ENCODE assay signal across 28 mouse cellular contexts in genomic region chr4:138466690-138467089, GRCm38 (mm10). TPM values are rescaled to one million over a fixed set of nuclear protein-coding genes. Genes with fewer than 3 reads are reported as not detected.
DNase-seq lines count a peak whose midpoint lies in the region; ATAC-seq and TF ChIP-seq lines count a peak whose summit lies in the region.
"Had no signal": no experiment of that assay in that cellular context is flagged by ENCODE, and none has a peak within 500 bp of the region (broad histone marks: within the 10 kb centered on the region; RNA-seq: fewer than 3 reads in every experiment).

No protein-coding gene starts in this region.

- no peak for ATAC-seq in hindbrain, postnatal 0 days
- no peak for ATAC-seq in hindbrain, embryonic 16.5 days
- no peak for ATAC-seq in liver, postnatal 0 days
- ATAC-seq in neural tube, embryonic 11.5 days (ENCODE audit: insufficient read depth, low FRiP score, low TSS enrichment): no peak
- no peak for ATAC-seq in neural tube, embryonic 15.5 days (ENCODE audit: low FRiP score)
- ATAC-seq: forebrain, embryonic 13.5 days; midbrain, embryonic 15.5 days; Patski had no signal

- H3K9ac ChIP-seq in hindbrain, postnatal 0 days (replicated peaks; ENCODE audit: low read length): no peak overlapping the region
- H3K9ac ChIP-seq in hindbrain, embryonic 16.5 days (ENCODE audit: low read depth, low read length): no peak overlapping the region
- H3K9ac ChIP-seq in liver, postnatal 0 days (replicated peaks): no peak overlapping the region
- no peak overlapping the region for H3K9ac ChIP-seq in neural tube, embryonic 11.5 days (ENCODE audit: low read length)
- no peak overlapping the region for H3K9ac ChIP-seq in neural tube, embryonic 15.5 days (replicated peaks)
- H3K9ac ChIP-seq: embryonic facial prominence, embryonic 13.5 days; forebrain, embryonic 13.5 days; hindbrain, embryonic 14.5 days; limb, embryonic 13.5 days; liver, embryonic 13.5 days; midbrain, embryonic 15.5 days had no signal

- no peak overlapping the region for H3K4me3 ChIP-seq in hindbrain, postnatal 0 days (ENCODE audit: low read length)
- no peak overlapping the region for H3K4me3 ChIP-seq in hindbrain, embryonic 16.5 days (ENCODE audit: low read length)
- H3K4me3 ChIP-seq in liver, postnatal 0 days (ENCODE audit: low read depth, low read length): no peak overlapping the region
- no peak overlapping the region for H3K4me3 ChIP-seq in neural tube, embryonic 11.5 days (ENCODE audit: low read depth, low read length)
- no peak overlapping the region for H3K4me3 ChIP-seq in neural tube, embryonic 15.5 days (replicated peaks)
- H3K4me3 ChIP-seq: embryonic facial prominence, embryonic 13.5 days; erythroblast, embryonic 14.5 days; forebrain, embryonic 13.5 days; gastrocnemius, adult 2 months; heart, embryonic 10.5 days; limb, embryonic 13.5 days; liver, embryonic 13.5 days; midbrain, embryonic 15.5 days; myocyte had no signal

- TF ChIP-seq EP300 in liver, postnatal 0 days (IDR thresholded peaks at IDR 0.05; ENCODE audit: low read depth): no peak

- H3K36me3 ChIP-seq in hindbrain, postnatal 0 days (ENCODE audit: insufficient read depth, low read length): no peaks in the 10 kb centered on the region
- no peaks in the 10 kb centered on the region for H3K36me3 ChIP-seq in hindbrain, embryonic 16.5 days (ENCODE audit: control insufficient read depth, insufficient read depth, low read length)
- no peaks in the 10 kb centered on the region for H3K36me3 ChIP-seq in liver, postnatal 0 days (replicated peaks; ENCODE audit: insufficient read depth, low read length)
- H3K36me3 ChIP-seq in neural tube, embryonic 11.5 days (ENCODE audit: control insufficient read depth, insufficient read depth, low read length): no peaks in the 10 kb centered on the region
- H3K36me3 ChIP-seq in neural tube, embryonic 15.5 days: no peaks in the 10 kb centered on the region
- H3K36me3 ChIP-seq: embryonic facial prominence, embryonic 13.5 days; G1E; heart, embryonic 10.5 days; limb, embryonic 13.5 days; liver, embryonic 13.5 days; midbrain, embryonic 15.5 days had no signal

- no peak overlapping the region for H3K27ac ChIP-seq in hindbrain, postnatal 0 days
- no peak overlapping the region for H3K27ac ChIP-seq in hindbrain, embryonic 16.5 days (ENCODE audit: low read depth, low read length)
- H3K27ac ChIP-seq in liver, postnatal 0 days (ENCODE audit: low read depth): no peak overlapping the region
- no peak overlapping the region for H3K27ac ChIP-seq in neural tube, embryonic 11.5 days (ENCODE audit: low read depth, low read length)
- no peak overlapping the region for H3K27ac ChIP-seq in neural tube, embryonic 15.5 days (replicated peaks)
- H3K27ac ChIP-seq: embryonic facial prominence, embryonic 13.5 days; forebrain, embryonic 13.5 days; gastrocnemius, adult 2 months; heart, embryonic 10.5 days; hindbrain, embryonic 14.5 days; limb, embryonic 13.5 days; liver, embryonic 13.5 days; midbrain, embryonic 15.5 days had no signal

- 71% methylated on average over 6 of the region's 6 CpGs for WGBS in hindbrain, postnatal 0 days
- WGBS in hindbrain, embryonic 16.5 days: 85% methylated on average over 6 of the region's 6 CpGs
- 61% methylated on average over 6 of the region's 6 CpGs for WGBS in liver, postnatal 0 days (ENCODE audit: insufficient replicate concordance)
- WGBS in neural tube, embryonic 11.5 days: 78% methylated on average over 6 of the region's 6 CpGs
- 79% methylated on average over 6 of the region's 6 CpGs for WGBS in neural tube, embryonic 15.5 days

- DNase-seq in hindbrain, postnatal 0 days (ENCODE audit: low spot score): no peak
- DNase-seq in liver, postnatal 0 days: no peak
- no peak for DNase-seq in liver
- DNase-seq in neural tube, embryonic 11.5 days (ENCODE audit: low spot score): peak; percentile 9
- no peak for DNase-seq in natural killer cell, adult 2 months (ENCODE audit: low spot score in 2 of 2)
- DNase-seq: adrenal gland, adult 2 months; B cell, adult 2 months; cerebellum, adult 11 months; cerebellum, postnatal 14 days; embryo, embryonic 11 days; heart, postnatal 4 days; kidney, adult 11 months; layer of hippocampus, postnatal 36 days; liver, embryonic 13.5 days; right cerebral cortex, postnatal 14 days had no signal

- H3K4me1 ChIP-seq in hindbrain, postnatal 0 days (ENCODE audit: insufficient read depth, low read length): peaks cover 27% of the 10 kb centered on the region
- H3K4me1 ChIP-seq in hindbrain, embryonic 16.5 days (ENCODE audit: control insufficient read depth, insufficient read depth, low read depth, low read length): peaks cover 46% of the 10 kb centered on the region
- peaks cover 18% of the 10 kb centered on the region for H3K4me1 ChIP-seq in liver, postnatal 0 days (ENCODE audit: insufficient read depth)
- peaks cover 30% of the 10 kb centered on the region for H3K4me1 ChIP-seq in neural tube, embryonic 11.5 days (ENCODE audit: control insufficient read depth, insufficient read depth, low read length)
- peaks cover 59% of the 10 kb centered on the region for H3K4me1 ChIP-seq in neural tube, embryonic 15.5 days

- no peaks in the 10 kb centered on the region for H3K27me3 ChIP-seq in hindbrain, postnatal 0 days (ENCODE audit: insufficient read depth, low read length)
- H3K27me3 ChIP-seq in hindbrain, embryonic 16.5 days (replicated peaks; ENCODE audit: control insufficient read depth, insufficient read depth, low read length): no peaks in the 10 kb centered on the region
- peaks cover 9% of the 10 kb centered on the region for H3K27me3 ChIP-seq in liver, postnatal 0 days (ENCODE audit: insufficient read depth, low read length)
- peaks cover 2% of the 10 kb centered on the region; the same call in 1 of the 2 replicates for H3K27me3 ChIP-seq in neural tube, embryonic 11.5 days (ENCODE audit: control insufficient read depth, insufficient read depth, low read length)
- H3K27me3 ChIP-seq in neural tube, embryonic 15.5 days (replicated peaks): no peaks in the 10 kb centered on the region
- H3K27me3 ChIP-seq: midbrain, embryonic 15.5 days; Patski had no signal

- no peaks in the 10 kb centered on the region for H3K9me3 ChIP-seq in hindbrain, postnatal 0 days (ENCODE audit: low read length)
- no peaks in the 10 kb centered on the region for H3K9me3 ChIP-seq in hindbrain, embryonic 16.5 days (ENCODE audit: control insufficient read depth, low read length)
- no peaks in the 10 kb centered on the region for H3K9me3 ChIP-seq in liver, postnatal 0 days (ENCODE audit: low read length)
- no peaks in the 10 kb centered on the region for H3K9me3 ChIP-seq in neural tube, embryonic 11.5 days (ENCODE audit: control insufficient read depth, low read length)
- H3K9me3 ChIP-seq in neural tube, embryonic 15.5 days (replicated peaks): no peaks in the 10 kb centered on the region
- H3K9me3 ChIP-seq: embryonic facial prominence, embryonic 13.5 days; G1E; heart, embryonic 10.5 days; limb, embryonic 13.5 days; liver, embryonic 13.5 days; midbrain, embryonic 15.5 days had no signal

- peak; percentile 48 for TF ChIP-seq CTCF in hindbrain, postnatal 0 days (IDR thresholded peaks at IDR 0.05; ENCODE audit: low read depth)
- peak; percentile 24; the same call in 1 of the 2 replicates for TF ChIP-seq CTCF in liver, postnatal 0 days (IDR thresholded peaks at IDR 0.05; ENCODE audit: low read depth)

- H3K4me2 ChIP-seq in hindbrain, postnatal 0 days (ENCODE audit: low read depth, low read length): no peak overlapping the region
- no peak overlapping the region for H3K4me2 ChIP-seq in hindbrain, embryonic 16.5 days (ENCODE audit: low read length)
- H3K4me2 ChIP-seq in liver, postnatal 0 days (ENCODE audit: low read depth, low read length): no peak overlapping the region
- H3K4me2 ChIP-seq in neural tube, embryonic 11.5 days (ENCODE audit: low read depth): no peak overlapping the region
- H3K4me2 ChIP-seq in neural tube, embryonic 15.5 days: no peak overlapping the region
- H3K4me2 ChIP-seq: embryonic facial prominence, embryonic 13.5 days; forebrain, embryonic 13.5 days; hindbrain, embryonic 14.5 days; limb, embryonic 13.5 days; liver, embryonic 13.5 days; midbrain, embryonic 15.5 days had no signal

RNA-seq across cellular contexts. Expression of gene Camk2n1, which starts 12.6 kb away (rescaled TPM):
- total RNA-seq in hindbrain, postnatal 0 days (2014; rRNA removed): 34.9 and 37.5 TPM in 2 replicates
- polyA plus RNA-seq in hindbrain, postnatal 0 days (2015; fragmentation: Nextera tagmentation; extraction: Ambion mirVana): 29.5 and 33.5 TPM in 2 replicates
- polyA plus RNA-seq in hindbrain, embryonic 16.5 days (2015; fragmentation: Nextera tagmentation; extraction: Ambion mirVana): 15.5 and 16.7 TPM in 2 replicates
- polyA plus RNA-seq in liver, postnatal 0 days (2015; fragmentation: Nextera tagmentation; extraction: Ambion mirVana): 5.5 and 6.1 TPM in 2 replicates
- polyA plus RNA-seq in neural tube, embryonic 11.5 days (2014; fragmentation: Nextera tagmentation; extraction: Ambion mirVana): 6.0 TPM in 2 replicates
- 18.9 and 23.1 TPM in 2 replicates for polyA plus RNA-seq in neural tube, embryonic 15.5 days (2015; fragmentation: Nextera tagmentation; extraction: Ambion mirVana)

RNA-seq across cellular contexts. Expression of gene Mul1, which starts 32.2 kb away (rescaled TPM):
- 36.2 and 39.1 TPM in 2 replicates for total RNA-seq in hindbrain, postnatal 0 days (2014; rRNA removed)
- polyA plus RNA-seq in hindbrain, postnatal 0 days (2015; fragmentation: Nextera tagmentation; extraction: Ambion mirVana): 19.1 and 21.6 TPM in 2 replicates
- polyA plus RNA-seq in hindbrain, embryonic 16.5 days (2015; fragmentation: Nextera tagmentation; extraction: Ambion mirVana): 21.6 and 23.7 TPM in 2 replicates
- polyA plus RNA-seq in liver, postnatal 0 days (2015; fragmentation: Nextera tagmentation; extraction: Ambion mirVana): 17.5 and 20.0 TPM in 2 replicates
- polyA plus RNA-seq in neural tube, embryonic 11.5 days (2014; fragmentation: Nextera tagmentation; extraction: Ambion mirVana): 19.3 and 22.8 TPM in 2 replicates
- 20.0 and 21.8 TPM in 2 replicates for polyA plus RNA-seq in neural tube, embryonic 15.5 days (2015; fragmentation: Nextera tagmentation; extraction: Ambion mirVana)
